Mouse (Mus musculus) brain, embryonic 14.5 days (tissue): ENCODE measurements at regions not wholly inside any gene's neighbourhood (a gene's known extent, or its start where the extent isn't known, plus 50 kb on each side); places are given as distances from the start of the nearest gene placed in this dataset.

ENCODE experiments used
- CTCF ChIP-seq: fragments of 200-500 bp; IDR thresholded peaks from 2 replicates; pipeline ENCODE4 v1.5.1; 2012; ENCODE audit warnings: inconsistent platforms, mild to moderate bottlenecking, moderate library complexity, borderline replicate concordance; ENCODE audit not compliant: insufficient read depth, insufficient read length; ENCODE audit errors: extremely low read depth
- POLR2A ChIP-seq: fragments of 200-500 bp; IDR thresholded peaks from 2 replicates; pipeline ENCODE4 v1.6.1; 2012; ENCODE audit warnings: mild to moderate bottlenecking, inconsistent platforms, borderline replicate concordance; ENCODE audit not compliant: poor library complexity, insufficient read depth, insufficient read length, severe bottlenecking; ENCODE audit errors: extremely low read depth

DNA sequence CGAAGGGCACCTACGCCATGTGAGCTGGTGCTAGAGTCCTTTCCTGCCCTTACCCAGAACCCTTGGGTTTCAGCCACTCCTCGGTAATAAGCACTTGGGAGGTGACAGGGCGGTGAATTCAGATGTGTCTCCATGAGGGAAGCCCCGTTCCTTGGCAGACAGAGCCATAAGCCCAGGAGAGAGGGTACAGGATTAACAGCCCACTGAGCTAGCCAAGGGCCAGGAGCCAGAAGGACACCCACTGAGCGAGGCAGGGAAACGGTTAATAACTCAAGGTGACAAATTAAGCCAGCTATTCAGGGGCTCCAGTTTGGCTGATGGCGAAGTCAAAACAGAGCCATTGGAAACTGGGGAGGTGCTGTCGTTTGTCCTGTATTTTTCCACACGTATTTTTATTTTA is 75.9 kb upstream of the Sox9 start:
- TF ChIP-seq CTCF (no peak), POLR2A (no peak)
